Mouse (Mus musculus) C2C12 (cell line): ENCODE measurements at regions not wholly inside any gene's neighbourhood (a gene's known extent, or its start where the extent isn't known, plus 50 kb on each side); places are given as distances from the start of the nearest gene placed in this dataset.

Experiments used
- H3K27me3 ChIP-seq: one replicate; pipeline ENCODE4 v1.6.1; 2011; ENCODE audit not compliant: control insufficient read depth, insufficient read depth, insufficient read length
- H3K36me3 ChIP-seq: one replicate; pipeline ENCODE4 v1.6.1; 2011; ENCODE audit not compliant: control insufficient read depth, insufficient read depth
- H3K4me3 ChIP-seq: one replicate; pipeline ENCODE4 v1.5.1; 2011; ENCODE audit warnings: mild to moderate bottlenecking, control low read depth; ENCODE audit not compliant: poor library complexity, insufficient read depth, severe bottlenecking
- H3K79me2 ChIP-seq: one replicate; pipeline ENCODE4 v1.6.1; 2011; ENCODE audit not compliant: control insufficient read depth, insufficient read depth
- H3K79me3 ChIP-seq: one replicate; pipeline ENCODE4 v1.6.1; 2011; ENCODE audit warnings: low read depth, control low read depth
- H3ac ChIP-seq: one replicate; pipeline ENCODE3; 2011; ENCODE audit warnings: low read depth; ENCODE audit not compliant: control insufficient read depth, insufficient read length
- CEBPB ChIP-seq: IDR thresholded peaks from one replicate; pipeline ENCODE4 v1.6.1; 2011; ENCODE audit warnings: low read depth, mild to moderate bottlenecking, control low read depth, moderate library complexity
- CTCF ChIP-seq: IDR thresholded peaks from one replicate; pipeline ENCODE4 v1.5.1; 2011; ENCODE audit not compliant: control insufficient read depth, insufficient read depth, insufficient read length
- FOSL1 ChIP-seq: IDR thresholded peaks from one replicate; pipeline ENCODE4 v1.8.0; 2011; ENCODE audit warnings: mild to moderate bottlenecking, low read length; ENCODE audit not compliant: poor library complexity, insufficient read depth, severe bottlenecking
- MAX ChIP-seq: IDR thresholded peaks from one replicate; pipeline ENCODE4 v1.6.1; 2011; ENCODE audit warnings: mild to moderate bottlenecking, control low read depth
- MYOD1 ChIP-seq: IDR thresholded peaks from one replicate; pipeline ENCODE4 v1.6.1; 2011; ENCODE audit warnings: low read depth; ENCODE audit not compliant: control insufficient read depth, insufficient read length
- MYOG ChIP-seq: IDR thresholded peaks from one replicate; pipeline ENCODE4 v1.6.1; 2011; ENCODE audit not compliant: control insufficient read depth, insufficient read length; ENCODE audit errors: extremely low read depth
- USF1 ChIP-seq: IDR thresholded peaks from one replicate; pipeline ENCODE4 v1.6.1; 2011; ENCODE audit warnings: low read depth, mild to moderate bottlenecking, control low read depth, moderate library complexity

- Histone ChIP-seq H3ac (no peak overlapping the region), H3K79me2 (no peaks in the 10 kb centered on the region), H3K27me3 (peaks cover 3% of the 10 kb centered on the region), H3K4me3 (no peak overlapping the region), H3K79me3 (no peaks in the 10 kb centered on the region), H3K36me3 (no peaks in the 10 kb centered on the region)
- no peak for TF ChIP-seq MYOD1
- no peak for TF ChIP-seq CEBPB
- TF ChIP-seq USF1 = no peak
These were observed 119.7 kb upstream of the Cpm start for GRCm38 (mm10) chr10:117509431-117510223.

- Histone ChIP-seq H3K27me3 (peaks cover 3% of the 10 kb centered on the region), H3K79me3 (no peaks in the 10 kb centered on the region), H3ac (no peak overlapping the region), H3K79me2 (no peaks in the 10 kb centered on the region), H3K4me3 (no peak overlapping the region), H3K36me3 (no peaks in the 10 kb centered on the region)
- no peak for TF ChIP-seq MYOD1
- no peak for TF ChIP-seq CTCF
- no peak for TF ChIP-seq USF1
- TF ChIP-seq FOSL1 = no peak
- no peak for TF ChIP-seq CEBPB
- TF ChIP-seq MAX = no peak
These were observed 122.9 kb upstream of the Cpm start for GRCm38 (mm10) chr10:117506252-117506992.

- Histone ChIP-seq H3ac (no peak overlapping the region), H3K79me2 (no peaks in the 10 kb centered on the region), H3K79me3 (no peaks in the 10 kb centered on the region), H3K36me3 (no peaks in the 10 kb centered on the region), H3K27me3 (peaks cover 3% of the 10 kb centered on the region), H3K4me3 (no peak overlapping the region)
- TF ChIP-seq MYOG (no peak), CEBPB (no peak), MAX (no peak), FOSL1 (no peak), MYOD1 (no peak), CTCF (no peak), USF1 (no peak)
These were observed 123.8 kb upstream of the Cpm start for GRCm38 (mm10) chr10:117505529-117505928.

- H3K79me2 ChIP-seq = no peaks in the 10 kb centered on the region
- no peak overlapping the region for H3K4me3 ChIP-seq
- no peaks in the 10 kb centered on the region for H3K79me3 ChIP-seq
- no peak for TF ChIP-seq CTCF
- peaks cover 3% of the 10 kb centered on the region for H3K27me3 ChIP-seq
- no peak overlapping the region for H3ac ChIP-seq
- H3K36me3 ChIP-seq = no peaks in the 10 kb centered on the region
These were observed 124.2 kb upstream of the Cpm start for GRCm38 (mm10) chr10:117505057-117505456.

- Histone ChIP-seq H3K79me2 (no peaks in the 10 kb centered on the region), H3K79me3 (no peaks in the 10 kb centered on the region), H3K4me3 (no peak overlapping the region), H3K27me3 (peaks cover 3% of the 10 kb centered on the region), H3ac (no peak overlapping the region), H3K36me3 (no peaks in the 10 kb centered on the region)
- TF ChIP-seq CEBPB (no peak), USF1 (no peak), CTCF (no peak), MYOG (no peak), FOSL1 (no peak), MAX (no peak), MYOD1 (no peak)
These were observed 124.6 kb upstream of the Cpsf6 start for GRCm38 (mm10) chr10:117504267-117504902.
